Mouse (Mus musculus): ENCODE measurements around the gene Gpc5.

- no peak for TF ChIP-seq CTCF (IDR thresholded peaks at IDR 0.05; ENCODE audit: insufficient read depth, low read length)
- no peak for TF ChIP-seq POLR2A (IDR thresholded peaks at IDR 0.05; ENCODE audit: borderline replicate concordance, extremely low read depth, low read depth, low read length)
These were observed 320.8 kb downstream of the Gpc5 start for GRCm38 (mm10) chr14:115412821-115413220.
